Mouse (Mus musculus) kidney, adult 10 weeks (tissue): ENCODE results near the gene Fhl1. TPM values are rescaled to one million over a fixed set of nuclear protein-coding genes. Genes with fewer than 3 reads are reported as not detected.

ENCODE experiments used
- polyA plus RNA-seq: library from polyadenylated mRNA; stranded (reverse); fragments of 350-450 nt; fragmentation: Illumina TruSeq; extraction: RNeasy Lipid Tissue Mini Kit (QIAGEN cat#74804); gene quantifications from one replicate; pipeline ENCODE4 v1.2.3, GENCODE M21; 2014; ENCODE audit warnings: low read depth, low replicate concordance

Fhl1 gene
- polyA plus RNA-seq = 167 TPM

DNA sequence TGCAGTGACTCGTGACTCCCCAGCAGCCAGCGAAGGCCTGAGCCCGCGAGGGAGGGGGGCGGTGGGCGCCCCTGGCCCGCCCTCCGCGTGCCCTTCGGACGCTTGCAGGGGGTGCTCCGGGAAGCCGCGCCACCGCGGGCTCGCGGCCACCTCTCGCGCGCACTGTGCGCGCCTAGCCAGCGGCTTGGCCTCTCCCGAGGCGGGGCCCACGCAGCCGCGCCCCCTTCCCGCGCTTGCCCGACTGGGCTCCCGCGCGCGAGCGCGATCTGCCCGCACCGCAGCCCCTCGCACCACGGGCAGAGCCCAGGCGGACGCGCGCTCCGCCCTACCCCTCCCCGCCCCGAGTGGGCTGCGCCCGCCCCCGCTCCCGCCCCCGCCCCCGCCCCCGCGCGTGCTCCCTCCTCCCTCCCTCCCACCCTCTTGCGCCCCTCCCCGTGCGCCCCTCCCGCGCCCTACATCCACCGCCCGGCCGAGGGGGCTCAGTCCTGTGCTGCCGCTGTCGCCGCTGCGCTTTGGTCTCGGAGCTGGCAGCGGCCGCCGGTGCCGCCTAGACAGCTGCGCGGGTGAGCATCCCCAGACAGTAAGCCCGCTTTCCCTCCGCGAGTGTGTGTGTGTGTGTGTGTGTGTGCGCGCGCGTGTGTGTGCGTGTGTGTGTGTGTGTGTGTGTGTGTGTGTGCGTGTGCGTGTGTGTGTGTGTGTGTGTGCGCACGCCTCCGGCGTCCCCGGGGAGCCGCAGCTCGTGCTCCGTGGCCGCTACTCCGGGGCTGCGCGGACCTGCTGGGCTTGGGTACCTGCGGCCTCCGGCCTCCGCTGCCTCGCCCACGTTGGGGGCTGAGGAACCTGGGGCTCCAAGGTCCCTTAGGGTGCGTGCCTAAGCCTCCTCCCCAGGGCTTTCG, at the start of gene Fhl1:
Fhl1 (plus strand) TSS at position 482 of the 896 bp plus-strand sequence.

DNA sequence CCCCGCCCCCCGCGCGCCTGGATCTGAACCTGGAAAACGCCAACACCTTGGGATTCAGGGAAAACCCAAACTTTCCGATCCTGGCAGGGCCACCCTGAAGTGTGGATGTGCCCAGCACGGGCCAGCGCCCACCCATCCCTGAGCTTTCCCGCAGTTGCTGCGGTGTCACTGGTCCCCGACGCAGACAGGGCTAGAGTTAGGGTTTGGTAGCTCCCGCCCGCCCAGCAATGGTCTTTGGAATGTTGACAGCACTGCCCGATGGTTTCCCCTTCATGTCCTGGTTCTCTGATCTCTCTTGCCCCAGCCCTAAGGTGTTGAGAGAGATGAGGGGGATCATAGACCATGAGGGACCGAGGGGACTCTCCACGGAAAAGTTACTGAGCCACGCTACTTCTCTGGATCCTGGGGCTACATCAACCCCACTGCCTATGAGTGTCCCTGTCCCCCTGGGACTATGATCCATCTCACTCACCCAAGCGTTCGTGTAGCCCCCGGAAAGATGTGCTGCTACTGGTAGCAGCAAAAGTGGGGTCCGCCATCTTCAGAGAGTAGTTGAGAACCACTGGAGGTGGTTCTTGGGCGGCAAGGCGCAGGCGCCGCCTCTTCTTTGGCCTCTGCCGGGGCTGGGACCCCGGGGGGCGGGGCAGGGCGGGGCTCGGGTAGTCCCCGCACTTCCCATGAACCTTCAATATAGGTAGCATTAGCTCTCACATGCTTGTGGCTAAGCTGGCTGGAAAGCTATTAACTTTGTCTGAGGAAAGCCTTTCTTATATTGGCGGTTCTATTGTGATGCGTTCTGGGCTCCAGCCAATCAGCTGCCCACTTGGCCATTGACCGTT, 90.4 kb downstream of the Fhl1 start, which contains the start of gene Map7d3:
Map7d3 (minus strand) TSS at position 562 of the 839 bp plus-strand sequence.

Other genes starting within 250 kb of the Fhl1 start
- gene Gm10477, start 207.0 kb upstream of the Fhl1 start, polyA plus RNA-seq = not detected
- gene Gm648, start 182.2 kb upstream of the Fhl1 start, polyA plus RNA-seq = not detected
- gene Mmgt1, start 133.7 kb upstream of the Fhl1 start, polyA plus RNA-seq = 138 TPM
- 65.3 TPM for gene Slc9a6, start 122.0 kb upstream of the Fhl1 start, polyA plus RNA-seq
- 1.6 TPM for gene Map7d3, start 90.5 kb downstream of the Fhl1 start, polyA plus RNA-seq
- 16.5 TPM for gene Adgrg4, start 138.4 kb downstream of the Fhl1 start, polyA plus RNA-seq